Mouse (Mus musculus) heart, adult 2 months (tissue): ENCODE measurements at regions not wholly inside any gene's neighbourhood (a gene's known extent, or its start where the extent isn't known, plus 50 kb on each side); places are given as distances from the start of the nearest gene placed in this dataset.

Experiments
- DNase-seq, 2 experiments: peaks; one replicate each; pipeline ENCODE4 v3.0.0; 2021
- H3K27ac ChIP-seq: fragments of 200-600 bp; 2 replicates; pipeline ENCODE4 v1.8.1; 2022
- H3K27me3 ChIP-seq: fragments of 200-500 bp; 2 replicates; pipeline ENCODE4 v1.6.1; 2012; ENCODE audit warnings: mild to moderate bottlenecking, low read length, inconsistent platforms, mixed read lengths; ENCODE audit not compliant: control insufficient read depth, insufficient read depth
- H3K36me3 ChIP-seq: fragments of 200-500 bp; 2 replicates; pipeline ENCODE4 v1.6.1; 2012; ENCODE audit warnings: low read length, inconsistent platforms; ENCODE audit not compliant: control insufficient read depth, insufficient read depth
- H3K4me1 ChIP-seq: fragments of 200-500 bp; 2 replicates; pipeline ENCODE4 v1.6.1; 2011; ENCODE audit warnings: low read length; ENCODE audit not compliant: control insufficient read depth, insufficient read depth
- H3K4me3 ChIP-seq: fragments of 200-600 bp; 2 replicates; pipeline ENCODE4 v1.8.1; 2022
- H3K79me2 ChIP-seq: fragments of 200-500 bp; replicated peaks from 2 replicates; pipeline ENCODE4 v1.6.1; 2012; ENCODE audit warnings: mild to moderate bottlenecking, inconsistent platforms, low read length, moderate library complexity, mixed read lengths; ENCODE audit not compliant: control insufficient read depth, insufficient read depth
- H3K9ac ChIP-seq: fragments of 200-500 bp; 2 replicates; pipeline ENCODE4 v1.6.1; 2012; ENCODE audit warnings: low read depth, mild to moderate bottlenecking, control low read depth, inconsistent platforms, low read length, mixed read lengths
- CTCF ChIP-seq: fragments of 200-600 bp; IDR thresholded peaks from 2 replicates; pipeline ENCODE4 v1.8.1; 2022; ENCODE audit warnings: antibody characterized with exemption, mild to moderate bottlenecking, moderate library complexity
- EP300 ChIP-seq: fragments of 200-500 bp; IDR thresholded peaks from 2 replicates; pipeline ENCODE4 v1.6.1; 2011; ENCODE audit warnings: low read depth, low read length, control low read depth; ENCODE audit not compliant: insufficient read depth
- POLR2A ChIP-seq: fragments of 200-500 bp; IDR thresholded peaks from 2 replicates; pipeline ENCODE4 v1.6.1; 2011; ENCODE audit warnings: mild to moderate bottlenecking, low read depth, low read length, control low read depth; ENCODE audit not compliant: insufficient read depth
- WGBS: fragments of 180-500 bp; shearing (Covaris S2); methylation state at CpG from one replicate; pipeline ENCODE4 v1.1.7; 2018; 5-methylcytosine and 5-hydroxymethylcytosine counted together
- intact Hi-C: fragments of 180-260 bp; cut with DNase I; formaldehyde crosslinking; loops from one replicate; pipeline ENCODE4 v1.15.1; 2025

DNA sequence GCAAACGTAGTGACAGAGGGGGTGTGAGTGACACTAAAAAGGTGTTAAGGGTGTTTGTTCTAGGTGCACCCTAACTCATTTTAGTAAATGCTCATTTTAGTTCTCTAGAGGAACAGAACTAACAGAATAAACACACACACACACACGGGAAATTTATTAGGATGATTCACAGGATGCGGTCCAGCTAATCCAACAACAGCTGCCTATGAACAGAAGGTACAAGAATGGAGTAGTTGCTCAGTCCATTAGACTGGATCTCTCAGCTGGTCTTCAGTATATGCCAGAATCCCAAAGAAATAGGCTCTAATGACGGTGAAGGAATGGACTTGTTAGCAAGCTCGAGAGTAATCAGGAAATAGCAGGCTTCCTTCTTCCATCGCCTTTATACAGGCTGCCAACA is 171.1 kb downstream of the Fndc1 start:
- Histone ChIP-seq H3K27me3 (no peaks in the 10 kb centered on the region), H3K4me1 (peaks cover 2% of the 10 kb centered on the region; the same call in 1 of the 2 replicates), H3K27ac (no peak overlapping the region), H3K79me2 (no peaks in the 10 kb centered on the region), H3K36me3 (no peaks in the 10 kb centered on the region), H3K9ac (no peak overlapping the region), H3K4me3 (no peak overlapping the region)
- intact Hi-C loops, result no loop called here
- TF ChIP-seq EP300, result no peak
- TF ChIP-seq CTCF, result no peak
- no peak for TF ChIP-seq POLR2A
- DNase-seq, result no peak
- 59% methylated on average over 6 of the region's 6 CpGs for WGBS

DNA sequence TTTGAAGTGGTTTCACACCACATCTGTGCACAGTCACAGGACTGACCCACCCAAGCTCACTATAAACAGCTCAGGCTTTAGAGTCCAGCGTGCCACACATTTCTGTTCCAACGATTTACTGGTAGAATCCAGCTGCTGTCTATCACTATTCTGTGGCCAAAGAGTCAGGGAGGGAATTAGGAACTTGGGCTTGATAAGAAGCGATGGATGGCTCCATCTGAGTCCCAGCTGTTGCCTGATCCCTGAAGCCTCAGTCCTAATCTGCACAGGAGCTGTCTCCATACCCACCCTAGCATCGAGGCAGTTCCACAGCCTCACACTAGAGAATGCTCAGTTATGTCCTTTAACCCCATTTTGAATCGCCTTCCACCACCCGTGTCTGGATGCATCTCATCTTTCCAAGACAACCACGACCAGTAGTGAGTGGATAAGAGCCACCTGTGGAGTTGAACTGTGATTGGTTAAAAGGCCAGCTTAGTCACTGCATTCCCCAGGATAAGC is 173.0 kb downstream of the Fndc1 start:
- intact Hi-C loops, result no loop called here
- DNase-seq, result peak; percentile 40 to 65

DNA sequence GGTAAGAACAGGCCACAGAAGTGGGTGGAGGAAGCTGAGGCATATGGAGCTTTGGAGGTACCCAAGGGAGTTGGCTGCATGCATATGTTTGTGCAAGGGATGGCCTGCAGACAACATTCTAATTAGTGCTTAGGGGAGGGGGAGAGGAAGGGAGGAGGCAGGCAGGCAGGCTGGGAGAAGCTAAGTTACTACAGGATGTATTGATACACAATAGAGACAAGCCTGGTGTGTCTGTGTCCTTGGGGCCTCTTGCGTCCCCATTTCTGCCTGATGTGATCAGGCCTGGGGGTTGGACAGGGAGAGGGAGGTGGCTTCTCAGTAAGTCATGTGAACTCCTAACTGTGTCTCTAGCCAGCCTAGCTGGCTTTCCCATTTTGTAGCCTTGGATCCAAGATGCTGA is 175.1 kb downstream of the Fndc1 start:
- no peak overlapping the region for H3K27ac ChIP-seq
- no peak overlapping the region for H3K4me3 ChIP-seq
- TF ChIP-seq POLR2A (no peak), EP300 (no peak), CTCF (no peak)
- no peaks in the 10 kb centered on the region for H3K79me2 ChIP-seq
- no peak overlapping the region for H3K9ac ChIP-seq
- no peaks in the 10 kb centered on the region for H3K27me3 ChIP-seq
- intact Hi-C loops, result no loop called here
- peaks cover 2% of the 10 kb centered on the region; the same call in 1 of the 2 replicates for H3K4me1 ChIP-seq
- 62% methylated on average over 1 of the region's 1 CpGs for WGBS
- DNase-seq, result no peak
- no peaks in the 10 kb centered on the region for H3K36me3 ChIP-seq

More for the DNA sequence above, 173.0 kb downstream of the Fndc1 start:
- no peak for TF ChIP-seq EP300
- TF ChIP-seq POLR2A, result no peak
- no peak for TF ChIP-seq CTCF
- WGBS, result 45% methylated on average over 7 of the region's 7 CpGs
- peaks cover 2% of the 10 kb centered on the region; the same call in 1 of the 2 replicates for H3K4me1 ChIP-seq
- no peak overlapping the region for H3K9ac ChIP-seq
- H3K79me2 ChIP-seq, result no peaks in the 10 kb centered on the region
- no peak overlapping the region for H3K4me3 ChIP-seq
- H3K36me3 ChIP-seq, result no peaks in the 10 kb centered on the region
- H3K27me3 ChIP-seq, result no peaks in the 10 kb centered on the region
- H3K27ac ChIP-seq, result no peak overlapping the region

DNA sequence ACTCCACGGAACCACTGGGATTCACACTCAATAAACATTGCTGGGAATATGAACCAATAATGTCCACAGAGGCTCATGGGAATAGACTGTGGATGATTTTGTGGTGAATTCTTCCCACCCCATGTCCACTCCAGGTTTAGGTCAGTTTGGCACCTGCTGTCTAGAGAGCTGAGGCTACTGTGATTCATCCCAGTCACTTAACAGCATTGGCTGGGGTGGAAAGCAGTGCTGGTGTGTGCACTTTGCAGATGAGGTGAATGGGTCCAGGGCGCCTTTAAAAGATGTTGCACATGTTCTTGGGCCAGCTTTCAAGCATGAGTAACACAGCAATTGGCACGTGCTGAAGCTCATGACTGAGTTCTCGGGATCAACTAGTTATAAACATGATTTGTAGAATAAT is 176.7 kb downstream of the Fndc1 start:
- no peak for DNase-seq
- Histone ChIP-seq H3K27me3 (no peaks in the 10 kb centered on the region), H3K4me1 (peaks cover 2% of the 10 kb centered on the region; the same call in 1 of the 2 replicates), H3K79me2 (no peaks in the 10 kb centered on the region), H3K27ac (no peak overlapping the region), H3K4me3 (no peak overlapping the region), H3K9ac (no peak overlapping the region), H3K36me3 (no peaks in the 10 kb centered on the region)
- WGBS, result 79% methylated on average over 4 of the region's 4 CpGs
- intact Hi-C loops, result no loop called here
- no peak for TF ChIP-seq POLR2A
- no peak for TF ChIP-seq CTCF
- no peak for TF ChIP-seq EP300

DNA sequence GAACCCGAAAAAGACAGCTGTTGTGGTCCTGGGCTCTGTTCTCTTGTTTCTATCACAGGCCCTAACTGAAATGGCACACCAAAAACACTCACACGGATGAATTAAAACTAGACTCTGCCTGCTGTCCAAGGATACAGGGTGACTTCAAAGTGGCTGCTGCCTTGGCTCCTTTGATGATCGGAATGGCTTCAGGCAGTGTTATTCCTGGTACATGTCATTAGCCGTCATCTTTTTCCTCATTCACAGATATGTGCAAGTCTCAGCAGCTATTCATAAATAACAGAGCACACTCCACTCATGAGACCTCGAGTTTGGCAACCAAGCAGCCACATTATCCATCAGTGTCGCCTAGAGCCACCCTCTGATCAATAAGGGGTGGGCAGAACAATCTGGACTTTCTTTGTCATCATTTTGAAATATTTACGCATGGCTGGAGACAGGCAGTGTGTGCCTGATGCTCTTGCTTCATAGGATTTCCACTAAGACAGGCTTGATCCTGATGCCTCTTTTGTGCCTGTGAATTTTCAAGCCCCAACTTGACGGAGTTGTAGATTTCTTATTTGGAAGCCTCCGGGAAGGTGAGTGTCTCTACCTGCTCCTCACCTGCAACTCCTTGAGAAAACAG is 182.1 kb downstream of the Fndc1 start:
- Histone ChIP-seq H3K9ac (no peak overlapping the region), H3K36me3 (no peaks in the 10 kb centered on the region), H3K4me1 (peaks cover 1% of the 10 kb centered on the region; the same call in 1 of the 2 replicates), H3K4me3 (no peak overlapping the region), H3K27ac (no peak overlapping the region), H3K27me3 (no peaks in the 10 kb centered on the region), H3K79me2 (no peaks in the 10 kb centered on the region)
- no peak for DNase-seq
- 69% methylated on average over 9 of the region's 9 CpGs for WGBS
- TF ChIP-seq POLR2A, result no peak
- TF ChIP-seq EP300, result no peak
- no peak for TF ChIP-seq CTCF
- intact Hi-C loops, result no loop called here

DNA sequence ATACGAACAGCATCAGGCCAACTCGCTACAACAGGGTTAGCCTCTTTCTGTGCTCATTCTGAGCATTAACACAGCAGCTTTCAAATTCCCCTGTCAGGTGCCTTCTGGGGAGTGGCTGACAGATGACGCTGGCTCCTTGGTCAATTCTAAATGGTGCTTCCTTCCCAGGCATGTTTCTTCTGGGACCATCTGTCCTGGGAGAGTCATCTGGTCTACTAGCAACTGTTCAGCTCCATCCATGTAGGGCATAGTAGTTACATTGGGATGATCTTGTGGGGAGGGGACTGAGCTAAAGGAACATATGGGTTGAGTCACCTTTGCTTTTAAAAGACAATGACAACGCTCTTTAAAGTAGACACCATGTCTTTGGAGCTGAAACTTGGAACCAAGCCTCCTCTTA is 183.5 kb downstream of the Fndc1 start:
- no peak overlapping the region for H3K27ac ChIP-seq
- WGBS, result 92% methylated on average over 4 of the region's 4 CpGs
- H3K36me3 ChIP-seq, result no peaks in the 10 kb centered on the region
- H3K4me1 ChIP-seq, result peaks cover 1% of the 10 kb centered on the region; the same call in 1 of the 2 replicates
- H3K27me3 ChIP-seq, result no peaks in the 10 kb centered on the region
- H3K79me2 ChIP-seq, result no peaks in the 10 kb centered on the region
- intact Hi-C loops, result no loop called here
- no peak overlapping the region for H3K4me3 ChIP-seq
- no peak for DNase-seq
- H3K9ac ChIP-seq, result no peak overlapping the region
- no peak for TF ChIP-seq POLR2A
- no peak for TF ChIP-seq EP300
- TF ChIP-seq CTCF, result no peak

DNA sequence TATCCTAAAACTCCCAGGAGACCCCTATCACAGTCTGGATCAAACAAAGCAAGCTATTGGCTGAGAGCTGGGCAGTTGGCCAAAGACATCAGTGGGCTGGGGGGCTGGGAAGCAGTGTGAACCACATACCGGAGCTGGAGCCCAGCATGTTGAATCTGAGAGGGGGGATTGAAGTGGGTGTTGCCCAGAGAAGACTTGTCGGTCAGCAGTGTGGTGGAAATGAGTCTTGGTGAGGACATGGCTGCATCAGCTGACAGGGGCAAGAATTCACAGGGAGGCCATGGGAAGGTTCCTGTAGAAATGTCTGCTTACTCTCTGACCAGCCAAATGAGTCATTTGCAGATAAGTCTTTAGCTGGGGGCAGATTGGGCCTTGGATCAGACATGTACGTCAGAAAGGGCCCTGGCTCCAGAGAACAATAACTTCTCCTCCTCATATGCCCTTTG is 184.6 kb downstream of the Fndc1 start:
- H3K36me3 ChIP-seq, result no peaks in the 10 kb centered on the region
- TF ChIP-seq EP300, result no peak
- TF ChIP-seq POLR2A, result no peak
- TF ChIP-seq CTCF, result no peak
- peaks cover 1% of the 10 kb centered on the region; the same call in 1 of the 2 replicates for H3K4me1 ChIP-seq
- H3K9ac ChIP-seq, result no peak overlapping the region
- intact Hi-C loops, result no loop called here
- 21% methylated on average over 3 of the region's 3 CpGs for WGBS
- H3K27ac ChIP-seq, result no peak overlapping the region
- H3K79me2 ChIP-seq, result no peaks in the 10 kb centered on the region
- no peak overlapping the region for H3K4me3 ChIP-seq
- DNase-seq, result no peak
- no peaks in the 10 kb centered on the region for H3K27me3 ChIP-seq
